Mouse (Mus musculus) G1E-ER4 (cell line): ENCODE data around the gene Rbfox1. TPM values are rescaled to one million over a fixed set of nuclear protein-coding genes. Genes with fewer than 3 reads are reported as not detected.

Experiments
- GATA1 ChIP-seq: IDR thresholded peaks from one replicate; pipeline ENCODE4 v1.8.0; 2012; ENCODE audit warnings: low read length, inconsistent platforms
- polyA plus RNA-seq: library from polyadenylated mRNA; stranded (reverse); fragments of >175 nt; gene quantifications from 2 replicates; pipeline ENCODE4 v1.2.3, GENCODE M21; 2012

The Rbfox1 gene
- polyA plus RNA-seq, 1 experiment: not detected

DNA sequence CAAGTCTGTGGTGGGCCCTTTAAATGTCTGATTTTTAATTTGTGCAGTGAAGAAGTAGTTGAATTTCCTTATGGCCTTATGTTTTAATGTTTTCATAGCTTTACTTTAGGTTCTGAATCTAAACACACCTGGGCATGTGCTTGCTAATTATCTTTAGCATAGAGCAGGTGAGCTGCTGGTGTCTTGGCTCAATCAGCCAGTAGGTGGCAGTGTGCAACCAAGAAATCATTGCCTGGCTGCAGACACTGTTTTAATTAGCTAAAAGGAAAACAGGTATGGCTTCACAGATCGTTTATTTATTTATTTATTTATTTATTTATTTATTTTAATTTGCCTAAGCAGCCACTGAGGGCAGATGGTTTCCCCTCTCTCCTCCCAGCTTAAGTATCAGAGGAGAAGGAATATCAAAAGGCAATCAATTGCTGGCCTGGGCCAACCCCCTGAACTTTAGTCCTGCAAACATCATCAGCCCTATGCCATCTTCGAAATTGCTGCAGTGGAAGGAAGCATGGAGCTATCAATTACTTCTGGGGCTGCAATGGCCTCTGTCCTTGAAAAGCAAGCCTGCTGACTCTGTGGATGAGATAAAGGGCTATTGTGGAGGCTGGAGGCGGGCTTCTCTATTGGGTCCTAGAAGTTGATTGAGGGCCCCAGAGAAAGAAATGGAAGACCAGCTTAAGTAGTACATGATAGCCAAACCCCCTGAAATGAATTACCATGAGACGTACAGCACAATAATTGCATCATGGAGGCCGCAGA lies 618.6 kb downstream of the Rbfox1 start:
- TF ChIP-seq GATA1: no peak

DNA sequence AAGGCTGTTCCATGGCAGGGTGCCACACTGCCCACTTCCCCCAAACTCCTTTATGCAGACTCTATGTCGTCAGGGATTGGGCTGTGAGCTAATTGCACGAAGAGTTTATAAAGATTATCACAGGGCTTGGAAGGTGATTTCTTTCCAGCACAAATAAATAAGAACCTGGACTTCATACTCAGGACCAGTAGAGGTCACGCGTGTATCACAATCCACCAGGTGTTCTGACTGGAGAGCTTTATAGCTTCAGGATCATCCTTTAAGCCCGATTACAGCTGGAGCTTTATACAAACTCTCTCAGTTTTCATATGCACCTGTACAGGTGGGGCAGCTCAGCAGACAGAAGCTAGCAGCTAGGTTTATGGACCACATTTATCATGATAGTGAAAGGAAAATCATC lies 623.8 kb downstream of the Rbfox1 start:
- TF ChIP-seq GATA1: no peak

DNA sequence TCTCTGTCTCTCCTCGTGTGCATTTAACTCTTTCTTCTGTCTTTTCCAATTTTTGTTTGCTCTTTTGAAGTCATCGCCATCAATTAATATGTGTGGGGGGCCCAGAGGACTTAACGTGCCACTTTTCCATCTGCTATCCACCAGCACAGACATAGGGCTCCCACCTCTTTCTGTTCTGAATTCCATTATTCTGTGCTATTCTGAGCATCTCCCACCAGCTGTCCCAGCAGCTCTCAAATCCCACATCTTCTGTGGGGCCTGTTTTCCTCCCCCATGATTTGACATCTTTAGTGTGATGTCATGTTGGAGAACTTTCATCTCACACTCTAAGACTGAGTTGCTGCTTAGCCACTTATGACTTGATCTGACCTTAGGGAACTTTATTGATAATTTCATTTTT lies 634.3 kb downstream of the Rbfox1 start:
- no peak for TF ChIP-seq GATA1

DNA sequence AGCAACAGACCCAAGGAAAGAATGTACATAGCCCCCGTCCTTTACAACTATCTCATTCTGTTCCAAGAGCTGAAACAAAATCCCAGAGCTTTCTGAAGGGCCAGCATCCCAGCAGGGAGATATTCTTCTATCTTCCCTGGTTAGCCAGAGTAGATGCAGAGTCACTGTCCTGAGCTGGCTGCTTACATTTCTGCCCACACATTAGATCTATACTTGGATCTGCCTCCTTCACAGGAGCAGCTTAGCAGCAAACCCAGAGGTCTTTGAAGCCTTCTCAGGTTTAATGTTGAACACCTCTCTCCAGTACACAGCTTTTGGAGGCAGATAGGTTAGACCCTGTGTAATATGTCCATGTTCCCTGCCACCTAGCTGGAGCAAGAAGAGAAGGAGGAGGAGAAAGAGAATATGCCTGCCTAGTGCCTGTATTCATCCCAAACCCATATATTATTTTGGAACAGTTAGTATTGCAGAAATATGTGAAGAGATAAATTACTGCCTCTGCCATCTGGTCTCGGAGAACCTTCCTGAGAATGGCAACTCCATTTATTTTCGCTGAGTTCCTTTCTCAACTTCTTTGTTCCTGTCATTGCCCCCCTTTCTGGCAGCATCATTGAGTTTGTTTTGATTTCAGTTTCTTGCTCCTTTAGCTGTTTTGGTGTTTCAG lies 640.5 kb downstream of the Rbfox1 start:
- TF ChIP-seq GATA1: no peak

DNA sequence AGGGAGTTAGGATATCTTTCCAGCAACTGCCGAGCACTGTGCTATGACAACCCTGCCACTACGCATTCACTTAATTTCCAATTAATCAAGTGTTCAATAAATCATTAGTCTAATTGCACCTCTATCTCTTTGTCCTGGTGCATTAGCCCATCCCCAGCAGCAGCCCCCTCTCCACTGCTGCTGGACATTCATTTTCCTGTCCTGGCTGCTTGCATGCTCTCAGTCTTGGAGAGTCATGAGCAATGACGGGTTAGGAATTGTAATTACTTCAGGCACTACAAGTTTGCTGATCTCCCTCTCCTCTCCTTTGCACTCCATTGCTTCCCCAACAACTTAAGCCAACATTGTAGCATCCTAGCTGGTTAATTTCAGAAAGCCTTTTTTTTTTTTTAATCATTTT lies 646.3 kb downstream of the Rbfox1 start:
- TF ChIP-seq GATA1: no peak

DNA sequence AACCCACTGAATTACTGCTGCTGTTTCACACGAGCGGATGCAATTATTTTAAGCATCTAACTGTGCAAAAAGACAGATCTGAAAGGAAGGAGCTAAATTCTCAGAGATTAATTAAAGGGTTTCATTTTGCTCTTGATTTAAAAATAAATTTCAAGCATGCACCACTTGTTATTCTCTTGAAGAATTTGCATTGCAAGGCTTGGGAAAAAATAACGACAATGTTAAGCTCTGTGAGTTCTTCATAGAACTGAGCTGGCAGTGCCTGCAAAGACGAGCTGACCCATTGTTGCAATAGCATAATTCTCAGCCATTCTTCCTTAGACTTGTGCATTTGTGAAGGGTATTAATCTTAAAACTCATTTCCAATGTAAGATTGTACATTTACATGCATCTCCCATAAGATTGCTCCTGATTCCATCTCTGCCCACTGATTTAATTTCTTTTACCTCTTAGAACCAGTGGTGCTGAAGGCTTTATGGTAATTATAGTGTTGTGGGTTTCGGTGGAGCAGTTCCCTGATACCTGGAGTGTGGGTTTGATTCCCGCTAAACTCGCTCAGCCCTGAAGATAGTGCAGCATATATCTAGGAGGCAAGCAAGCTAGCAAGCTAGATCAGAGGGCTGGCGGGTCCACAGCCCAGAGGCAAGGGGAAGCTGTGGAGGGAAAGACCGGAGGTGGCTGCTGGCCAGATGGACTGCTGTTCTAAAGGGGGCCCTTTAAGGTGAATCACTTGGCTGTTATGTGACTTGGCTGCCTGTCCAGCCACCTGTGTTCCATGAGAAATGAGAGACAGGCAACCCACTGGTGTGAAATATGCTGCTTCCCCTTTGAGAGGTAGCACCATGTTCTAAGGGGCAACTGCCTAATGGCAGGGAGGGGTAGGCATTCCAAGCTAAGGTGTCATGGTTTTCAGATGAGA lies 647.2 kb downstream of the Rbfox1 start:
- no peak for TF ChIP-seq GATA1

GRCm38 (mm10) chr16:6555776-6556175 lies 670.6 kb downstream of the Rbfox1 start:
- TF ChIP-seq GATA1: no peak

DNA sequence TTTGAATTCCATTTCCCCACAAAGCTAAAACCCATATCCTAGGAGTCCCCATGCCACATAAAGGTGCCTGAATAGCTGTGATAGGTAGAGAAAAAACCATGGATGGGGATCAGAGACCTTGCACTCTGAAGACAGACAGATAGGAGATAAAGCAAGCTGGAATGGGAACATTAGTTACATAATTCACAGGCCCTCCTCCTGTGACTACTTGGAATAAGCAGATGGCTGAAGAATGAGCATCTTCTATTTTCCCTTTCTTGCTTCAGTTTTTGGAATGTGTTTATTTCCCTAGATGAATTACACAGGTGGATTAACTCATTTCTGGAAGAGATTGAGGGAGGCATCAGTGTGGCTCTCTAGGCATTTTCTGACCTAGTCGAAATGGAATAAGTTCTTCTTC lies 672.6 kb downstream of the Rbfox1 start:
- no peak for TF ChIP-seq GATA1

- TF ChIP-seq GATA1: no peak
Measured at GRCm38 (mm10) chr16:6584700-6585099, 699.5 kb downstream of the Rbfox1 start.

DNA sequence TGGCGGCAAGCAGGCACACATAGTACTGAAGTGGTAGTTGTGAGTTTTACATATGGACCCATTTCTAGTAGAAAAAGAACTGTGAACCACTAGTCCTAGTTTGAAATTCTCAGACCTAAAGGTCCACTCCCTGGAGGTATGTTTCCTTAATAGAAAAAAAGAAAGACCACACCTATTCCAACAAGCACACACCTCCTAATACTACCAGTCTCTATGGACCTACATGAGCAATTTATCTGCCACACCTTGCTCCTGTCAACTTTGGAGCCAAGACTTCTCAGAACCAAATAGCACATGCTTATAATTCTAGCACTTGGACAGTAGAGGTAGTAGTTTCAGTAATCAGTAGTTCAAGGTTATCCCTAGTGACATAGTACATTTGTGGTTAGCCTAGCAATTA lies 700.0 kb downstream of the Rbfox1 start:
- TF ChIP-seq GATA1: no peak

- TF ChIP-seq GATA1: no peak
Measured at GRCm38 (mm10) chr16:6616526-6616925, 731.4 kb downstream of the Rbfox1 start.

DNA sequence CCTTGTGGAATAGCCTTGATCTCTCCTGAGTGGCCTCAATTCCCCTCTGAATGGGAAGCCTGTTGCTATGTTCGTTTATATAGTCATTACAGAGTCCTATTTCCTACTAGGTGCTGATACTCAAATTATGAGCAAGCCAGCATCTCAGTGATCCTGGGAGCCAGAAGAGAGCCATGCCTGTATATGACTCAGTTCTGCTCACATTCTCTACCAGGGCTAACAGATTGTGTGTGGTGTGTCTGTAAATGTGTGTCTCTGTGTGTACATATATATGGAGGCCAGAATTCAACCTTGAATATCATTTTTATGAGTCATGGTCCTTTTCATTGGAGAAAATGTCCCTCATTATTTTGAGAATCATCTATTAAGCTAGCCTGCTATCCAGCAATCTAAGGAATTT lies 755.2 kb downstream of the Rbfox1 start:
- no peak for TF ChIP-seq GATA1

DNA sequence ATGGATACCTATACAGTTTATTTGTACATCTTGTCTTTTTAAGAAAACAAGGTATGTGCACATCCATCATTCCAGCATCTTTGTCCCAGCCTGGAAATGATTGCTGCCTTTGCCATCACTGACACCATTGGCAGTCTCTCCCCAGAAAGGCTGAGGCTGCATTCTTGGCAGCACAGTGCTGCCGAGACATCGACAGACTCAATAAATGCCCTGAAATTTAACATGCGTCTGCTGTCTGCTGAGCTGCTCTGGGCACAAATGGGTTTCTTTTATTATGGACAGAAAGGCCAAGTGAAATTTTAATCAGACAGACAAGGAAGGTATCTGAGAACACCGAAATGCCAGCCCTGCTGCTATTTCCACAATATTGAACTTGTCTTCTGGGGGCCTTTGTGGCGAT lies 761.8 kb downstream of the Rbfox1 start:
- no peak for TF ChIP-seq GATA1

DNA sequence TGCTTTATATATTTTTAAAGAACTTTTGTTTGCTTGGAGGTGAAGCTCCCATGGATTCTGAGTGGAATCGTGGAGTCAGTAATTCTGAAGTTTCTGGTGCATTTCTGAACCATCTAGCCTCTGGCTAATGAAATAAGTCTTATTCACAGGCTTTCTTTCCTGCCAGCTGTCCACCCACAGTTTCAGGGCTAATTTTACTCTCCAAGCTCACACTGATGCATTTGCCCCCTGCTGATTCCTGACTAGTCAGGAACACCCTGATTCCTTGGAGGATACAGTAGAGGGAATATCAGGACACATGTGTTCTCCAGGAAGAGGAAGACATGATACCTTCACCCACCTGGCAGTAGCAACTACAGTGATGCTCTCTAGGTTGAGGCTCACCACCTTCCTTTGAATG lies 763.6 kb downstream of the Rbfox1 start:
- TF ChIP-seq GATA1: no peak

GRCm38 (mm10) chr16:6658594-6658993 lies 773.4 kb downstream of the Rbfox1 start:
- TF ChIP-seq GATA1: no peak
